Mouse (Mus musculus): ENCODE results near the gene Inpp5d.

Gene Inpp5d

GRCm38 (mm10) chr1:87620211-87620668 lies at the start of gene Inpp5d:
TSS of gene Inpp5d (plus strand) at chr1:87620312.
- peak; percentile 59 for DNase-seq

GRCm38 (mm10) chr1:87573261-87573660 lies 46.9 kb upstream of the Inpp5d start:
- DNase-seq: no peak

- peak; percentile 64 for DNase-seq
Observed at GRCm38 (mm10) chr1:87573800-87574215, 46.3 kb upstream of the Inpp5d start, which contains the start of gene Ngef. TSS of gene Ngef (minus strand) at chr1:87573870.

- DNase-seq: no peak
Observed at GRCm38 (mm10) chr1:87574353-87574752, 45.8 kb upstream of the Inpp5d start.

- DNase-seq: peak; percentile 78
Observed at GRCm38 (mm10) chr1:87574785-87575184, 45.3 kb upstream of the Inpp5d start.

GRCm38 (mm10) chr1:87578965-87579364 lies 41.1 kb upstream of the Inpp5d start:
- DNase-seq: no peak

GRCm38 (mm10) chr1:87580824-87581223 lies 39.3 kb upstream of the Inpp5d start:
- no peak for DNase-seq

- no peak for DNase-seq
Observed at GRCm38 (mm10) chr1:87589162-87589561, 30.9 kb upstream of the Inpp5d start.

- DNase-seq: peak; percentile 28
Observed at GRCm38 (mm10) chr1:87589980-87590379, 30.1 kb upstream of the Inpp5d start.

GRCm38 (mm10) chr1:87594261-87594660 lies 25.9 kb upstream of the Inpp5d start:
- DNase-seq: no peak

- no peak for DNase-seq
Observed at GRCm38 (mm10) chr1:87594671-87595070, 25.4 kb upstream of the Inpp5d start.

- DNase-seq: no peak
Observed at GRCm38 (mm10) chr1:87600533-87600932, 19.6 kb upstream of the Inpp5d start.

GRCm38 (mm10) chr1:87601801-87602200 lies 18.3 kb upstream of the Inpp5d start:
- no peak for DNase-seq

- DNase-seq: no peak
Observed at GRCm38 (mm10) chr1:87603389-87603788, 16.7 kb upstream of the Inpp5d start.

GRCm38 (mm10) chr1:87605296-87605695 lies 14.8 kb upstream of the Inpp5d start:
- no peak for DNase-seq

GRCm38 (mm10) chr1:87607385-87608091 lies 12.6 kb upstream of the Inpp5d start:
- DNase-seq: peak; percentile 30

- DNase-seq: peak; percentile 83
Observed at GRCm38 (mm10) chr1:87608416-87609046, 11.6 kb upstream of the Inpp5d start.

GRCm38 (mm10) chr1:87614576-87615295 lies 5.4 kb upstream of the Inpp5d start:
- DNase-seq: no peak

- DNase-seq: no peak
Observed at GRCm38 (mm10) chr1:87620693-87621092, 581 bp downstream of the Inpp5d start.

- DNase-seq: no peak
Observed at GRCm38 (mm10) chr1:87621146-87621857, 1.2 kb downstream of the Inpp5d start.

- no peak for DNase-seq
Observed at GRCm38 (mm10) chr1:87621858-87622279, 1.8 kb downstream of the Inpp5d start.

- DNase-seq: no peak
Observed at GRCm38 (mm10) chr1:87623977-87624666, 4.0 kb downstream of the Inpp5d start.

Data from lung, postnatal 14 days (tissue).